Mouse (Mus musculus) heart, adult 2 months (tissue): Measurements from ENCODE around the gene Zfp281. TPM values are rescaled to one million over a fixed set of nuclear protein-coding genes. Genes with fewer than 3 reads are reported as not detected.
A peak's percentile ranks its signal among the peaks of the same experiment; 100 is the strongest.

ENCODE experiments used
- DNase-seq, 2 experiments: peaks; one replicate each; pipeline ENCODE4 v3.0.0; 2021
- H3K27ac ChIP-seq: fragments of 200-600 bp; 2 replicates; pipeline ENCODE4 v1.8.1; 2022
- H3K27me3 ChIP-seq: fragments of 200-500 bp; 2 replicates; pipeline ENCODE4 v1.6.1; 2012; ENCODE audit warnings: mild to moderate bottlenecking, low read length, inconsistent platforms, mixed read lengths; ENCODE audit not compliant: control insufficient read depth, insufficient read depth
- H3K36me3 ChIP-seq: fragments of 200-500 bp; 2 replicates; pipeline ENCODE4 v1.6.1; 2012; ENCODE audit warnings: low read length, inconsistent platforms; ENCODE audit not compliant: control insufficient read depth, insufficient read depth
- H3K4me1 ChIP-seq: fragments of 200-500 bp; 2 replicates; pipeline ENCODE4 v1.6.1; 2011; ENCODE audit warnings: low read length; ENCODE audit not compliant: control insufficient read depth, insufficient read depth
- H3K4me3 ChIP-seq: fragments of 200-600 bp; 2 replicates; pipeline ENCODE4 v1.8.1; 2022
- H3K79me2 ChIP-seq: fragments of 200-500 bp; replicated peaks from 2 replicates; pipeline ENCODE4 v1.6.1; 2012; ENCODE audit warnings: mild to moderate bottlenecking, inconsistent platforms, low read length, moderate library complexity, mixed read lengths; ENCODE audit not compliant: control insufficient read depth, insufficient read depth
- H3K9ac ChIP-seq: fragments of 200-500 bp; 2 replicates; pipeline ENCODE4 v1.6.1; 2012; ENCODE audit warnings: low read depth, mild to moderate bottlenecking, control low read depth, inconsistent platforms, low read length, mixed read lengths
- CTCF ChIP-seq: fragments of 200-600 bp; IDR thresholded peaks from 2 replicates; pipeline ENCODE4 v1.8.1; 2022; ENCODE audit warnings: antibody characterized with exemption, mild to moderate bottlenecking, moderate library complexity
- EP300 ChIP-seq: fragments of 200-500 bp; IDR thresholded peaks from 2 replicates; pipeline ENCODE4 v1.6.1; 2011; ENCODE audit warnings: low read depth, low read length, control low read depth; ENCODE audit not compliant: insufficient read depth
- POLR2A ChIP-seq: fragments of 200-500 bp; IDR thresholded peaks from 2 replicates; pipeline ENCODE4 v1.6.1; 2011; ENCODE audit warnings: mild to moderate bottlenecking, low read depth, low read length, control low read depth; ENCODE audit not compliant: insufficient read depth
- WGBS: fragments of 180-500 bp; shearing (Covaris S2); methylation state at CpG from one replicate; pipeline ENCODE4 v1.1.7; 2018; 5-methylcytosine and 5-hydroxymethylcytosine counted together
- intact Hi-C: fragments of 180-260 bp; cut with DNase I; formaldehyde crosslinking; loops from one replicate; pipeline ENCODE4 v1.15.1; 2025
- long read RNA-seq: library from polyadenylated mRNA; stranded (forward); transcript quantifications from one replicate; pipeline ENCODE4 v2.0.0, GENCODE M21; 2021
- polyA plus RNA-seq: library from polyadenylated mRNA; depleted of rRNA; stranded (reverse); fragments of >200 nt; gene quantifications from 2 replicates; pipeline ENCODE4 v1.2.3, GENCODE M21; 2012; rRNA removed
- total RNA-seq, 2 experiments: library from RNA; stranded (reverse); gene quantifications; 2 replicates each; pipeline ENCODE4 v1.2.3; 2021

Zfp281 gene
- total RNA-seq, result 10 to 100 TPM in 1 of 2 experiments, 1 to 10 TPM in 1; 9.9 to 10.1 TPM
- 2.1 and 3.2 TPM in 2 replicates for polyA plus RNA-seq
- long read RNA-seq, full-length matches to known transcripts, result 12 of 14 reads
- long read RNA-seq, partial matches to known transcripts, result 0 of 14 reads
- long read RNA-seq, other reads (novel, unspliced or antisense), result 2 of 14 reads

DNA sequence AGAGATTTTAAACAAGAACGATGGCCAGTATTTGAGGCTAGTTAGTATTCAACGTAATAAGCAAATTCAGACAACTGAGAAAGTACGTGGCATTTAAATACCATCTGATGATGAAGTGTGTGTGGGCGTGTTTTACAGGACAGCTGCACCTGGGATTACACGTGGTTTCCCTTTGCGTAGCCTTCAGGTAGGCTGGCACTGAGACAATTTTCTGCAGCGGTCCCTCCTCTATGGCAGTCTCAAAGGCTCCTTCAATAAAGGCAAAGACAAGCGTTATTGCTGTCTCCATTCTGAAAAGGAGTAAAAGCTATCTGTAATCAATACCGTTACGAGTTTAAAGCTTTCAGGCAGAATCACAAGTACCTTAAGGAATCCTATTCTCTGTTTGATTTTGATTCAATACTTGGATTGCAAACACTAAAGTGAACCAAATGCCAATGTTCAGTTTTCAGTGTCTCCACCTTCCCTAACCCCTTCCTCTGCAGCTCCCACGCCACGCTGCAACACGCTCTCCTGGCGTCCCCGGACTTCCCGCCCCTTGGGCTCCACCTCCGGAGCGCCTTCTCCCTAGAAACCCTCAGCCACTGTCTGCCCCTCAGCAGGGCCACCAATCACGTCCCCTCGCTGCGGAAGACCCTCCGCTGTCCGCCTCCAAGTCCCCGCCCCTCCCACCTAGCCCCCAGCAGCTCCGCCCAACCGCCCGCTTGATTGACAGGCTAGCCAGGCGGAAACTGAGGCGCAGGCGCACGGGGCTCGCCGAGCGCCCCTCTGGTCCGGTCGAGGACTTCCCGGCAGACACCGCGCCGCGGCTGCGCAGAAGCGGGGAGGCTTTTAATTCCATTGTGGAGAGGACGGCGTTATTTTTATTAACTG, at the start of gene Zfp281:
Gene Zfp281, plus strand, starts transcription at position 756 of the 873 bp plus-strand sequence.
- Histone ChIP-seq H3K9ac (peak within 1 kb of the TSS; percentile 93), H3K4me1 (peaks cover 13% of the 10 kb centered on the region), H3K27me3 (no peaks in the 10 kb centered on the region), H3K4me3 (peak within 1 kb of the TSS; percentile 71), H3K79me2 (peaks cover 3% of the 10 kb centered on the region; the same call in 1 of the 2 replicates), H3K36me3 (peaks cover 31% of the 10 kb centered on the region), H3K27ac (peak within 1 kb of the TSS; percentile 80)
- intact Hi-C loops, result loop anchor here (1.0 to 5.0 kb wide), 3 partner anchors 61 to 323 kb away; no protein-coding TSS in a partner anchor
- DNase-seq, result peak; percentile 97 to 98
- TF ChIP-seq EP300 (peak; percentile 55; the same call in 1 of the 2 replicates), POLR2A (peak; percentile 63), CTCF (peak; percentile 12; the same call in 1 of the 2 replicates)
- 1% methylated on average over 45 of the region's 45 CpGs for WGBS

DNA sequence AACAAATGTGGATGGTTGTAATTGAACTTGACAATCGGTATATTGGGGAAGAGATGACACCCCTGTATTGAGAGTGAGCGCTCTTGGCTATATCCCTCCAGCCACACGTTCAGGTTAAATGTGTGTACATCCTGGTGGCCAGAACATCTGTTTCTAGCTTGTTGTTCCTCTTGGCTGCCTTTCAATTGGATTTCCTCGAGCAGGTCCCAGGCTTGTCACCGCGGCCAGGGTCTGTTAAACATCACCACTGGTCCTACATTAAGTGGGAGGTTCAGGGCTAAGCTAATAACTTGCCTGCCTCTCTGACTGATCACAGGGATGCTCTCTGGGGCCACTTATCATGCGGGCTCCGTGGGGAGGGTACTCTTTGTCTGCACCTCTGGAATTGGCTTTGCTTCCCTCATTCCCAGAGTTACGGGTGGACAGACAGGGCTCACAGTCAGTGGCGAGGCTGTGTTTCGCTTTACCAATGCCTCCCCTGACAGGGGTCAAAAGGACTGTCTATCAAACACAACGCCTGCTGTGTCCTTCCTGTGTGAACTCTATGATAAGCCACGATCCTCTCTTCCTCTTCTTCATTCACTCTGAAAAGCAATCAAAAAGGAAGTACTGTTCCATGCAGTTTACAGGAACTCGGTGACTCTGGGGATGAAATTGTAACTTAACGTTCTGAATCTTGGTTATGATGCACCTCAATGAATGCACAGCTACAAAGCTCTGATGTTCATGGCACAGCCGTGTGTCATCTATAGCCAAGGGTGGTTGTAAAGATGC, 46.6 kb upstream of the Zfp281 start:
- intact Hi-C loops, result no loop called here
- H3K4me3 ChIP-seq, result no peak overlapping the region
- TF ChIP-seq POLR2A (no peak), EP300 (no peak), CTCF (no peak)

DNA sequence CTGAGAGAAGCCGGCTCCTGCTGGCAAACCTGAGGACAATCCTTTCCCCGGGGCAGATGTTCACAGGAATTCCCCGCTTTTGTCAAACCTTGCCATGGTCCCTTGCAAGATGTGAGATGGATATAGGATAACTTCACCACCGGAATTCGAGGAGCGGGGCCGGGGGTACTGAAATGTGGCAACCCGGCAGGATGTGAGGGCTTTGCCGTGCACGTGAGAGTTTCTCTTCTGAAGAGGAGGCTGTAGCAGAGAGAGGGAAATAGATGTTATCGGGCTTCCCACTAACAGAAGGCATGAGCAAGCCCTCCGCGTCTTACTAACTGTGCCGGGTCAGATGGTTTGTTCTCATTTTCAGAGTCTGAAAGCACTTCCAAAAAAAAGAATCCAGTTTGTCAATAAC, 45.3 kb upstream of the Zfp281 start:
- Histone ChIP-seq H3K4me3 (no peak overlapping the region), H3K9ac (no peak overlapping the region), H3K79me2 (no peaks in the 10 kb centered on the region), H3K4me1 (0 out of 2 replicates have a peak, but pooled peaks cover 2% of the 10 kb centered on the region), H3K36me3 (no peaks in the 10 kb centered on the region), H3K27ac (no peak overlapping the region), H3K27me3 (peaks cover 2% of the 10 kb centered on the region)
- no peak for DNase-seq
- 72% methylated on average over 14 of the region's 14 CpGs for WGBS
- intact Hi-C loops, result no loop called here
- no peak for TF ChIP-seq CTCF

More for the DNA sequence above, 46.6 kb upstream of the Zfp281 start:
- Histone ChIP-seq H3K4me1 (0 out of 2 replicates have a peak, but pooled peaks cover 2% of the 10 kb centered on the region), H3K36me3 (no peaks in the 10 kb centered on the region), H3K27ac (no peak overlapping the region), H3K27me3 (peaks cover 2% of the 10 kb centered on the region), H3K9ac (no peak overlapping the region), H3K79me2 (no peaks in the 10 kb centered on the region)
- no peak for DNase-seq
- 19% methylated on average over 16 of the region's 16 CpGs for WGBS

DNA sequence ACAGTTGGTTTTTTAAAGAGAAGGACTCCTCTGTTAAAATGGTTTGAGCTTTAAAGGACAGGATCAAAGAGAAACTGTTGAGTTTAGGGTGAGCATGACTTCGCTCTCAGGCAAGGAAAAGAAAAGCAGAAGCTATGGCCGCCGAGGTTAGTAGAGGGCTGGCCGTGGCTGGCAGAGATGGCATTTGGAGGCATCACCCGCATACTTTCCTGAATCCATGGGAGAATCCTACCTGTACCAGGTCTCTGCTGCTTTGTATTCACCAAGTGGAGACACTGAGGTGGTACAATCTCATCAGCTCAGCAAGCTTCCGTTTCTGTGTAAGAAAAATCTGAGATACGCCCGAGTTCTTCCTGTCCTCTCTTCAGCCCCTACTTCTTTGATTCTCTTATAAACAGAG, 44.4 kb upstream of the Zfp281 start:
- H3K4me3 ChIP-seq, result no peak overlapping the region
- peaks cover 2% of the 10 kb centered on the region for H3K27me3 ChIP-seq
- no peaks in the 10 kb centered on the region for H3K36me3 ChIP-seq
- H3K4me1 ChIP-seq, result 0 out of 2 replicates have a peak, but pooled peaks cover 2% of the 10 kb centered on the region
- 73% methylated on average over 8 of the region's 8 CpGs for WGBS
- TF ChIP-seq EP300, result no peak
- no peak for TF ChIP-seq POLR2A
- TF ChIP-seq CTCF, result no peak
- intact Hi-C loops, result no loop called here
- H3K79me2 ChIP-seq, result no peaks in the 10 kb centered on the region
- no peak for DNase-seq
- no peak overlapping the region for H3K9ac ChIP-seq
- no peak overlapping the region for H3K27ac ChIP-seq

DNA sequence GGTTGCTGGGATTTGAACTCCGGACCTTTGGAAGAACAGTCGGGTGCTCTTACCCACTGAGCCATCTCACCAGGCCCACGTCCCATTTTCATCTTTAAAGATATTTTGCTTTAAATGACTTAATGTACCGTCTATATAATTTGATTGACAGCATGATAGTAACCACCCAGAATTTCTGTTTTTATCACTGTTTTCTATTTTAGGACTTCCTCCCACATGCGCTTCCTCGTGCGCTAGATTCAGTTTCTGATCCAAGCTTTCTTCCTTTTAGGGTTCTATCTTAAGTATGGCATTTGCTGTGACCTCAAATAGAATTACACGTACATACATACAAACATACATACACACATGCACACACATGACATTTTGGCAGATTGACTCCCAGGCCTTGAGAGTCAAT, 42.9 kb upstream of the Zfp281 start:
- peaks cover 2% of the 10 kb centered on the region for H3K27me3 ChIP-seq
- no peak overlapping the region for H3K27ac ChIP-seq
- 0 out of 2 replicates have a peak, but pooled peaks cover 2% of the 10 kb centered on the region for H3K4me1 ChIP-seq
- intact Hi-C loops, result no loop called here
- no peak for DNase-seq
- TF ChIP-seq CTCF (no peak), POLR2A (no peak), EP300 (no peak)
- no peak overlapping the region for H3K4me3 ChIP-seq
- H3K36me3 ChIP-seq, result no peaks in the 10 kb centered on the region
- no peaks in the 10 kb centered on the region for H3K79me2 ChIP-seq
- H3K9ac ChIP-seq, result no peak overlapping the region
- WGBS, result 54% methylated on average over 8 of the region's 8 CpGs
